Mouse (Mus musculus): ENCODE measurements around the gene Traf3ip3. TPM values are rescaled to one million over a fixed set of nuclear protein-coding genes. Genes with fewer than 3 reads are reported as not detected.

The Traf3ip3 gene
- polyA plus RNA-seq, 1 experiment, result 0.19 TPM

GRCm38 (mm10) chr1:193208178-193208577 lies 6.7 kb upstream of the Traf3ip3 start:
- Histone ChIP-seq H3K36me3 (ENCODE audit: control insufficient read depth, insufficient read depth, low read length) (no peaks in the 10 kb centered on the region), H3K4me3 (ENCODE audit: control insufficient read depth, low read depth, low read length) (no peak overlapping the region), H3K4me1 (ENCODE audit: control insufficient read depth, insufficient read depth, low read length) (no peaks in the 10 kb centered on the region), H3K27me3 (ENCODE audit: control insufficient read depth, insufficient read depth, low read length) (no peaks in the 10 kb centered on the region), H3K27ac (ENCODE audit: control insufficient read depth, insufficient read depth, low read depth, low read length) (no peak overlapping the region)
- peak; percentile 76; the same call in 1 of the 2 replicates for TF ChIP-seq CTCF (IDR thresholded peaks at IDR 0.05; ENCODE audit: control insufficient read depth, insufficient read depth, insufficient replicate concordance, low read depth, low read length)
- TF ChIP-seq POLR2A (IDR thresholded peaks at IDR 0.05; ENCODE audit: control insufficient read depth, low read depth, low read length), result no peak

- Histone ChIP-seq H3K36me3 (ENCODE audit: control insufficient read depth, insufficient read depth, low read length) (no peaks in the 10 kb centered on the region), H3K4me3 (ENCODE audit: control insufficient read depth, low read depth, low read length) (no peak within 1 kb of the TSS), H3K4me1 (ENCODE audit: control insufficient read depth, insufficient read depth, low read length) (no peaks in the 10 kb centered on the region), H3K27me3 (ENCODE audit: control insufficient read depth, insufficient read depth, low read length) (no peaks in the 10 kb centered on the region), H3K27ac (ENCODE audit: control insufficient read depth, insufficient read depth, low read depth, low read length) (no peak within 1 kb of the TSS)
- TF ChIP-seq CTCF (IDR thresholded peaks at IDR 0.05; ENCODE audit: control insufficient read depth, insufficient read depth, insufficient replicate concordance, low read depth, low read length) (no peak), POLR2A (IDR thresholded peaks at IDR 0.05; ENCODE audit: control insufficient read depth, low read depth, low read length) (no peak)
Measured at GRCm38 (mm10) chr1:193207503-193207902, 6.0 kb upstream of the Traf3ip3 start, which contains the start of gene Lamb3. Gene Lamb3, plus strand, starts transcription at chr1:193207699.

- Histone ChIP-seq H3K27me3 (ENCODE audit: control insufficient read depth, insufficient read depth, low read length) (no peaks in the 10 kb centered on the region), H3K36me3 (ENCODE audit: control insufficient read depth, insufficient read depth, low read length) (no peaks in the 10 kb centered on the region), H3K4me3 (ENCODE audit: control insufficient read depth, low read depth, low read length) (no peak overlapping the region), H3K27ac (ENCODE audit: control insufficient read depth, insufficient read depth, low read depth, low read length) (no peak overlapping the region), H3K4me1 (ENCODE audit: control insufficient read depth, insufficient read depth, low read length) (no peaks in the 10 kb centered on the region)
- TF ChIP-seq CTCF (IDR thresholded peaks at IDR 0.05; ENCODE audit: control insufficient read depth, insufficient read depth, insufficient replicate concordance, low read depth, low read length), result no peak
- TF ChIP-seq POLR2A (IDR thresholded peaks at IDR 0.05; ENCODE audit: control insufficient read depth, low read depth, low read length), result no peak
Measured at GRCm38 (mm10) chr1:193205431-193205830, 3.9 kb upstream of the Traf3ip3 start.

GRCm38 (mm10) chr1:193203821-193204220 lies 2.3 kb upstream of the Traf3ip3 start:
- H3K4me1 ChIP-seq (ENCODE audit: control insufficient read depth, insufficient read depth, low read length), result no peaks in the 10 kb centered on the region
- no peak overlapping the region for H3K4me3 ChIP-seq (ENCODE audit: control insufficient read depth, low read depth, low read length)
- no peak overlapping the region for H3K27ac ChIP-seq (ENCODE audit: control insufficient read depth, insufficient read depth, low read depth, low read length)
- H3K36me3 ChIP-seq (ENCODE audit: control insufficient read depth, insufficient read depth, low read length), result no peaks in the 10 kb centered on the region
- no peaks in the 10 kb centered on the region for H3K27me3 ChIP-seq (ENCODE audit: control insufficient read depth, insufficient read depth, low read length)
- no peak for TF ChIP-seq CTCF (IDR thresholded peaks at IDR 0.05; ENCODE audit: control insufficient read depth, insufficient read depth, insufficient replicate concordance, low read depth, low read length)
- no peak for TF ChIP-seq POLR2A (IDR thresholded peaks at IDR 0.05; ENCODE audit: control insufficient read depth, low read depth, low read length)

- H3K27ac ChIP-seq (ENCODE audit: control insufficient read depth, insufficient read depth, low read depth, low read length), result no peak overlapping the region
Measured at GRCm38 (mm10) chr1:193200640-193201382, 692 bp downstream of the Traf3ip3 start.

GRCm38 (mm10) chr1:193198312-193198711 lies 3.2 kb downstream of the Traf3ip3 start:
- H3K36me3 ChIP-seq (ENCODE audit: control insufficient read depth, insufficient read depth, low read length), result no peaks in the 10 kb centered on the region
- H3K4me3 ChIP-seq (ENCODE audit: control insufficient read depth, low read depth, low read length), result no peak overlapping the region
- H3K27me3 ChIP-seq (ENCODE audit: control insufficient read depth, insufficient read depth, low read length), result no peaks in the 10 kb centered on the region
- TF ChIP-seq CTCF (IDR thresholded peaks at IDR 0.05; ENCODE audit: control insufficient read depth, insufficient read depth, insufficient replicate concordance, low read depth, low read length), result no peak
- no peak for TF ChIP-seq POLR2A (IDR thresholded peaks at IDR 0.05; ENCODE audit: control insufficient read depth, low read depth, low read length)
- H3K4me1 ChIP-seq (ENCODE audit: control insufficient read depth, insufficient read depth, low read length), result no peaks in the 10 kb centered on the region
- no peak overlapping the region for H3K27ac ChIP-seq (ENCODE audit: control insufficient read depth, insufficient read depth, low read depth, low read length)

More at GRCm38 (mm10) chr1:193200640-193201382, 692 bp downstream of the Traf3ip3 start:
- H3K4me1 ChIP-seq (ENCODE audit: control insufficient read depth, insufficient read depth, low read length), result no peaks in the 10 kb centered on the region
- no peak overlapping the region for H3K4me3 ChIP-seq (ENCODE audit: control insufficient read depth, low read depth, low read length)
- H3K36me3 ChIP-seq (ENCODE audit: control insufficient read depth, insufficient read depth, low read length), result no peaks in the 10 kb centered on the region
- TF ChIP-seq POLR2A (IDR thresholded peaks at IDR 0.05; ENCODE audit: control insufficient read depth, low read depth, low read length) (no peak), CTCF (IDR thresholded peaks at IDR 0.05; ENCODE audit: control insufficient read depth, insufficient read depth, insufficient replicate concordance, low read depth, low read length) (no peak)
- no peaks in the 10 kb centered on the region for H3K27me3 ChIP-seq (ENCODE audit: control insufficient read depth, insufficient read depth, low read length)

GRCm38 (mm10) chr1:193197494-193198205 lies 3.9 kb downstream of the Traf3ip3 start:
- Histone ChIP-seq H3K36me3 (ENCODE audit: control insufficient read depth, insufficient read depth, low read length) (no peaks in the 10 kb centered on the region), H3K27ac (ENCODE audit: control insufficient read depth, insufficient read depth, low read depth, low read length) (no peak overlapping the region), H3K27me3 (ENCODE audit: control insufficient read depth, insufficient read depth, low read length) (no peaks in the 10 kb centered on the region), H3K4me1 (ENCODE audit: control insufficient read depth, insufficient read depth, low read length) (no peaks in the 10 kb centered on the region), H3K4me3 (ENCODE audit: control insufficient read depth, low read depth, low read length) (no peak overlapping the region)
- TF ChIP-seq CTCF (IDR thresholded peaks at IDR 0.05; ENCODE audit: control insufficient read depth, insufficient read depth, insufficient replicate concordance, low read depth, low read length) (no peak), POLR2A (IDR thresholded peaks at IDR 0.05; ENCODE audit: control insufficient read depth, low read depth, low read length) (no peak)

All from testis, adult 2 months (tissue).